Mouse (Mus musculus): Measurements from ENCODE around the gene Ugt1a8.
A peak's percentile ranks its signal among the peaks of the same experiment; 100 is the strongest.
"Not testable (repeated sequence)": the region's sequence is repeated elsewhere in the genome, so short reads cannot be mapped to it uniquely, and the experiment has no call there.

Ugt1a8 gene

DNA sequence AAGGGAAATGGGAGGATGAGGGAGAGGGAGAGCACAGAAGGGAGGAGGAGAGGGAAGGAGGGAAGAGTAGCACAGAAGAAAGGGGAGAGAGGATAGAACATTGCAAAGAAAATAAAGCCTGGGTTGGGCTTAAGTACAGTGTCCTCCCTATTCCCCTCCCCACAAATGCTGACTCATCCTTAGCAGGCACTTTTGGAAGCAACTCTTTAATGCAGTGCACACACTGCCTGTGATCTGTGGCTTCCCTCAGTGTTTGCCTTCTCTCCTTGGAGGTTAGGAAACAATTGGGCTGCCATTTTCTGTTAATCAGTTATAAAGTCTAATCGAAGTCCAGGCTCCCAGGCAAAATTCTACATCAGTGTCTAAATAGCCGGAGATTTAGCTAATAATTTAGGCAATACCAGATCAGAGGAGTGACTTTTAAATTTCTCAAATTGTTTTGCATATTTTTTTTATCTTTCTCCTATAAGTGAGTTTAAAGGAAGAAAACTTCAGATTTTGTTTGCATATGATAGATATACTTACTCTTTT lies 21.5 kb downstream of the Ugt1a8 start:
- not testable (repeated sequence) for DNase-seq (ENCODE audit: low read depth, low spot score)

GRCm38 (mm10) chr1:88109604-88110003 lies 22.0 kb downstream of the Ugt1a8 start:
- DNase-seq (ENCODE audit: low read depth, low spot score): not testable (repeated sequence)

DNA sequence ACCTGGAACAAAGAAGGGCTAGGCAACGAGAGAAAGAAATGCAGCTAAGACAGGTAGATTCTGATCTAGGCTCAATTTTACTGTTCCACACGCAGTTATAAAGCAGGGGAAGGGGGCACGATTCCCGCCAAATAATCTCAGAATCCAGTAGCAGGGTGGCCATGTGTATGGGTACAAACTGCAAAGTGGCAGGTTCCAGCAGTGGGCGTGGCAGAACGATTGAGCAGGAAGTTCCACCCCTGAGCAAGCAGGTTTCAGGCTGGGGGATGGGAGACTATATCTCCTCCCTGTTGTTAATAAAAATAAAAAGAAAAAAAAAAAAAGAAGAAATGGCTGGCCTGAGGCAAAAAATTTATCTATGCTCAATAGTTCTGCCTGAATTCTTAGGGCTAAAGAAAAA lies 25.2 kb downstream of the Ugt1a8 start:
- DNase-seq (ENCODE audit: low read depth, low spot score): not testable (repeated sequence)

- DNase-seq (ENCODE audit: low read depth, low spot score): peak; percentile 10
These were observed 32.9 kb downstream of the Ugt1a8 start for GRCm38 (mm10) chr1:88120550-88120949.

GRCm38 (mm10) chr1:88121521-88121920 lies 33.9 kb downstream of the Ugt1a8 start:
- peak; percentile 8 for DNase-seq (ENCODE audit: low read depth, low spot score)

DNA sequence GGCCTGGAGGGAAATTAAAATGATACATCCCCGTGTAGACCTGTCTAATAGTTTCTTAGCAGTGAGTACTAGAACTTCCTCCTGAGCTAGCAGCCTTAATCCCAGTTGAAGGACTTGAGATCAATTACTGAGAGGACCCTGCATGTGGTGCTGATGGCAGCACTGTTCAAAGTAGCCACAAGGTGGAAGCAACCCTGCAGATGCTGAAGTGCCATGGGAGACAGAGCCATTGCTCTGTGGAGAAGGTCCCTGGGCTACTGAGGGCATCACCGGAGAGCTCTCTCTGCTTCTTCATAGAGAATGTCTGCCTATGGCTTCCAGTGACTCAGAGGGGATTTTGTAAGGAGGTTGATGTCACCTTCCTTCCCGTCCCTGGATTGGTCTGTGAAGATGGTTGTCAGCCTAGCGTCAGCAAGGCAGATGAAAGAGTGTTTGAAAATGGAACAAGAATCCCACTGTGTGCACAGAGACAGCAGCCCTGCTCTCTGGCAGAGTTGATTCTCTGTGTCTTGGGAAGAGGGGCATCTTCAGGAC lies 38.3 kb downstream of the Ugt1a8 start:
- DNase-seq (ENCODE audit: low read depth, low spot score): not testable (repeated sequence)

- not testable (repeated sequence) for DNase-seq (ENCODE audit: low read depth, low spot score)
These were observed 41.5 kb downstream of the Ugt1a8 start for GRCm38 (mm10) chr1:88129091-88129490.

GRCm38 (mm10) chr1:88130223-88130622 lies 42.6 kb downstream of the Ugt1a8 start:
- DNase-seq (ENCODE audit: low read depth, low spot score): not testable (repeated sequence)

DNA sequence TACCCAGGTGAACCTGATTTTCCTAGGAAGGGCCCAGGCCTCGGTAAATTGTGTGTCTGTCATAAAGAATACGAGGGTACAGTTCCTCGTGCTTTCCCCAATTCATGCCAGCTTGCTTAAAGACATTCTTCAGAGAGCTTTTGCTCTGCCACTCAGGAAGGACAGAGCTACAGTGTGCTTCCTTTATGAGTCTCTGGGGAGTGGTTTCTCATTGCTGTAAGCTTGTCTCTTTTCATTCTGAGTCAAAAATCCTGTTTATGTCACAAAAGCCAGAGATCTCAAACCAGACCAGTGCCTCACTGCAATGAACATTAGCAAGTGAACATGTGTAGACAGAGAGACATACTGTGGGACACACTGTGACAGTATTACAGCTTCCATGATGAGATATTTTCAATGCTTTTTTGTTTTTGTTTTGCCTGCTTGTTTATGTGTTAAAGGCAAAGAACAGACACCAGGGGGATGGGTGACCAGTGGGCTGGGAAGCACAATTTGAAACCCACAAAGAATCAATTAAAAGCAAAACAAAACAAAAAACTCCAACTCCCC lies 46.4 kb downstream of the Ugt1a8 start:
- no peak for DNase-seq (ENCODE audit: low read depth, low spot score)

- not testable (repeated sequence) for DNase-seq (ENCODE audit: low read depth, low spot score)
These were observed 46.9 kb downstream of the Ugt1a8 start, which contains the start of gene Ugt1a6a for GRCm38 (mm10) chr1:88134457-88135011. Gene Ugt1a6a, plus strand, starts transcription at chr1:88134809.

- not testable (repeated sequence) for DNase-seq (ENCODE audit: low read depth, low spot score)
These were observed 47.8 kb downstream of the Ugt1a8 start for GRCm38 (mm10) chr1:88135229-88135904.

DNA sequence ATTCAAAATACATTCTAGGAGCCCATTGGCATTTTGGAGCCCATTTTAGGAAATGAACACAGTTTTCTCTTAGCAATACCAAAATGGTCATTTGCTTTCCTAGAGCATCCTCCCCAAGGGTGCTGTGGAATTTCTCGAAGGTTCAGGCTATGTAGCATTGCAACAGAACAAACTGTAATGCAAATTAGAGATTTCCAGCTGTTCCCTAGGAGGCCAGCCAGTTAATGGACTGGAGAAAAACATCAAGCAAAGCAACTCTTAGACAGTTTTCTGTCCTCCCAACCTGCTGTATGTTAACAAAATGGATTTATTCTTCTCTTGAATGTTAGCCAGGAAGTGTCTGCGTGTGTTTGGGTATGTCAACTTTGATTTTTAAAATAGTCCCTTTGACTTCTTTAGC lies 49.0 kb downstream of the Ugt1a8 start:
- DNase-seq (ENCODE audit: low read depth, low spot score): no peak

DNA sequence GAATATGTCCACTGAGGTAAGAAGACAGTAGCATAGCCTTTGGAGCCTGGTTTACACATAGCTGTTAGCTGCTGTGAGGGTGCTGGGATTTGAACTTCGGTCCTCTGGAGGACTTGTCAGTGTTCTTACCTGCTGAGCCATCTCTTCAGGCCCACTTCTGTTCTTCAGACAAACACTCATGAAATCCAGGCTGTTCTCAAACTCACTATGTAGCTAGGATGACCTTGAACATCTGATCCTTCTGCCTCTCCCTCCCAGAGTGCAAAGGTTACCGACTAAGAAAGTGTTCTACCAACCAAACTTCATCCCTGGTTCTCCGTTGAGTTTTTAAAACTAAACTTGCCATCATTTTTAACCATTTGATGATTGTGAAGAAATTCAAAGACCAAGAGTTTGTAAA lies 49.7 kb downstream of the Ugt1a8 start:
- DNase-seq (ENCODE audit: low read depth, low spot score): no peak

GRCm38 (mm10) chr1:88138145-88138544 lies 50.5 kb downstream of the Ugt1a8 start:
- no peak for DNase-seq (ENCODE audit: low read depth, low spot score)

GRCm38 (mm10) chr1:88140492-88140891 lies 52.9 kb downstream of the Ugt1a8 start:
- DNase-seq (ENCODE audit: low read depth, low spot score): not testable (repeated sequence)

DNA sequence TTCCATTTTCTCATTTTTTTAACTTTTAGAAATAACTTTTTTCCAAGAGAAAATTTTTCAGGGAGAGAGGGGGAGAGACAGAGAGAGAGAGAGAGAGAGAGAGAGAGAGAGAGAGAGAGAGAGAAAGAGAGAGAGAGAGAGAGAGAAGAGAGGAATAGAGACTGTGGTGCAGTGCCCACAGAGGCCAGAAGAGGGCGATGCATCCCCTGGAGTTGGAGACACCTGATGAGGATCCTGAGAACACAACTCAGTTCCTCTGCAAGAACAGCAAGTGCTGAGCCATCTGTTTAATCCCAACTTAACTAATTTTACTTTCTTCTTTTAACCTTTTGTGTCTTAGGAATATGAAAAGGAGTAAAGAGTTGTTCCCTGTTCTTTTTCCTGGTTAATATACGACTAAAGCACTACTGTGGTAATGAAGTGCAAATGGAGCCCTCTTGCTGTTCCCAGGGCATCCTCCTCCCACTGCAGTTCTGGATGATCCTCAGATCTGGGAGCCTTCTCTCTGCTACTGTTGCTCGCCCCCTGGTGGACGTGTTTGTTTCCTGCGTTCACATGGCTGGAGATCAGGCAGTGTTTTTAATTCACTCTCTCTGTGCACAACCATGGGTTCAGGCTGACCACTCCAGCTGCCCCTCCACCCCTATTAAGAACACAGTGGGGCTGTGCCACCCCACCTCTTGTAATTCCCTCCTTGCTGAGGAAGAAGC lies 56.5 kb downstream of the Ugt1a8 start:
- peak; percentile 11 for DNase-seq (ENCODE audit: low read depth, low spot score)

- peak; percentile 39 for DNase-seq (ENCODE audit: low read depth, low spot score)
These were observed 57.7 kb downstream of the Ugt1a8 start for GRCm38 (mm10) chr1:88145278-88145677.

- peak; percentile 8 for DNase-seq (ENCODE audit: low read depth, low spot score)
These were observed 62.5 kb downstream of the Ugt1a8 start for GRCm38 (mm10) chr1:88150133-88150532.

DNA sequence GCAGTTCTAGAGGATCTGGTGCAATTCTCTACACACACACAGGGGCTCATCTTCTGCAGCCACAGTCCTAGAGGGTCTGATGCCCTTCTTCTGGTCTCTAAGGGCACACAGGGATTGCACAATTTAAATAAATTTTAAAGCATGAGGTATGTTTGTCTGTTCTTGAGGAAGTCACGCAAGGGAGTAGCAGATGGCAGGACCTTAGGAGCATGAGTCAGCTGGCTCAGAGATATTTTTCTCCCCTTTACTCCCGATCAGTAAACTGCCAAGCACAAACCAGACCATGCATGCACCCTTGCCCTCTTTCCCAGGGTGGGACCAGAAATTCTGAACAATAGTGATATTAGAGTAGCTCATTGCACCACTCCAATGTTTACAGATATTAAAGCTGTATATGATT lies 70.8 kb downstream of the Ugt1a8 start:
- DNase-seq (ENCODE audit: low read depth, low spot score): no peak

GRCm38 (mm10) chr1:88165711-88166110 lies 78.1 kb downstream of the Ugt1a8 start, which contains the start of gene Ugt1a5:
Gene Ugt1a5, plus strand, starts transcription at chr1:88166012.
- DNase-seq (ENCODE audit: low read depth, low spot score): no peak

DNA sequence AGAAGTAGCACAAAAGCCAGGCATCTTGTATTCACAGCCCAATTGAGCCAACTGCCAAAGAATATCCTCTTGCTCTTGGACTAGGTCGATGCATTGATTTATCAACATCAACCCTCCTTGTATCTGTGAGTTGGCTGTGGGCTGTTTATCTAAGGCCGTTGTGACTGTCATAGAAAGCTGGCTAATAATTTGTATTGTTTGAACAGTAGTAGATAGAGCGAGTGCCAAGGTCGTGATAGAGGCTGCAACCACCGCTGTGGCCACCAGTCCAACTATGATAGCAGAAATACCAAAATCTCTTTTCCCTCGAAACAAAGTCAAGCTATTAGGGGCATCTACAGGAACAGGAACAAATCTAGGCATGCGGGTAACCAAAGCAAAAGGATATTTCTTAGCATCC lies 84.6 kb downstream of the Ugt1a8 start:
- DNase-seq (ENCODE audit: low read depth, low spot score): not testable (repeated sequence)

- no peak for DNase-seq (ENCODE audit: low read depth, low spot score)
These were observed 92.0 kb downstream of the Ugt1a8 start for GRCm38 (mm10) chr1:88179657-88180056.
